Mouse (Mus musculus): ENCODE measurements at regions not wholly inside any gene's neighbourhood (a gene's known extent, or its start where the extent isn't known, plus 50 kb on each side); places are given as distances from the start of the nearest gene placed in this dataset.

GRCm38 (mm10) chr15:11729381-11729780, 177.7 kb downstream of the Npr3 start:
- Histone ChIP-seq H3K27me3 (ENCODE audit: control insufficient read depth, insufficient read depth, low read length) (no peaks in the 10 kb centered on the region), H3K4me2 (ENCODE audit: low read depth) (no peak overlapping the region), H3K27ac (ENCODE audit: low read depth, low read length) (no peak overlapping the region), H3K4me1 (ENCODE audit: control insufficient read depth, insufficient read depth, low read length) (no peaks in the 10 kb centered on the region), H3K9ac (ENCODE audit: low read length) (no peak overlapping the region), H3K4me3 (ENCODE audit: low read depth, low read length) (no peak overlapping the region), H3K36me3 (ENCODE audit: control insufficient read depth, insufficient read depth, low read length) (no peaks in the 10 kb centered on the region), H3K9me3 (ENCODE audit: control insufficient read depth, low read length) (no peaks in the 10 kb centered on the region)
- ATAC-seq (ENCODE audit: insufficient read depth, low FRiP score, low TSS enrichment) (no peak), DNase-seq (ENCODE audit: low spot score) (no peak)
- WGBS = 54% methylated on average over 3 of the region's 3 CpGs

DNA sequence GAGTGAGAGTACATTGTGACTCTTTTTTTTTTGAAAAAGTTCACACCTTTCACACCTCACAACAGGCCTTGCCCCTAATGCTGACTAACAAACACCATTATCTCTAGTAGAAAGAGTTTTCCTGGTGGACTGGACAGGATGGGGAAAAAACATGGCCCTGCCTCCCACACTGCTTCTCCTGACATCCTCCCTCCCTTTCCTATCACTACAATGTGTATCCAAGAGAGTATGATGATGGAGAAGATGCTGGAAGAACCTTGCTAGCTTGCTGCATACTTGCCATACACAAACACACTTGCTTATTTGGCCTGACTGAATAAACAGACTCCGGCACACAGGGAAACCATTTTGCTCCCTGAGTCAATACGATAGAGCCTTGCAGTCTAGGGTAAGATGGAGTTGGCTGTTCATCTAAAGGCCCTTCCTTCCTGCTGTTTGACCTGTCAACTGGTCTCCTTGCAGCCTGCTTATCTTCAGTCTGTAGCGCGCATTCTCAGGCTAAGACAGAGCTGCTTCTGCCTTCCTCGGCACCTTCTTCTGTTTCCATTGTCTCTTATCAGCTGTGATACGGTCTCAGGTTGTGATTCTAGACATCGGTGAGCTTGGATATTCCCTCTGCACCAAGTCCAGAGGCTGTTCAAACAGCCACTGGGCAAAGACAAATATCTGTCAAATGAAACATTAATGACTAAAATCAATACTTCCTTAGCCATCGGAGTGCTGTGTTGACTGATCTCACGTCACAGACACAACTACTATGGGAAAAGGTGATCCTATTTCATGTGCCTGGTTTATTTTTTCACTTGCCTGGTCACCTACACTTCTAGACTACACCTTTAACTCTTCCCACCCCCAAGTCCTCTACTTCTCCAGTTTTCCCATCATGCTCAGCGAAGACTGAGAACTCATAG, 181.2 kb downstream of the Npr3 start:
- ATAC-seq (ENCODE audit: insufficient read depth, low FRiP score, low TSS enrichment) (no peak), DNase-seq (ENCODE audit: low spot score) (no peak)
- Histone ChIP-seq H3K4me1 (ENCODE audit: control insufficient read depth, insufficient read depth, low read length) (no peaks in the 10 kb centered on the region), H3K27ac (ENCODE audit: low read depth, low read length) (no peak overlapping the region), H3K27me3 (ENCODE audit: control insufficient read depth, insufficient read depth, low read length) (no peaks in the 10 kb centered on the region), H3K4me3 (ENCODE audit: low read depth, low read length) (no peak overlapping the region), H3K9me3 (ENCODE audit: control insufficient read depth, low read length) (no peaks in the 10 kb centered on the region), H3K36me3 (ENCODE audit: control insufficient read depth, insufficient read depth, low read length) (no peaks in the 10 kb centered on the region), H3K4me2 (ENCODE audit: low read depth) (no peak overlapping the region), H3K9ac (ENCODE audit: low read length) (no peak overlapping the region)
- WGBS = 81% methylated on average over 10 of the region's 10 CpGs

DNA sequence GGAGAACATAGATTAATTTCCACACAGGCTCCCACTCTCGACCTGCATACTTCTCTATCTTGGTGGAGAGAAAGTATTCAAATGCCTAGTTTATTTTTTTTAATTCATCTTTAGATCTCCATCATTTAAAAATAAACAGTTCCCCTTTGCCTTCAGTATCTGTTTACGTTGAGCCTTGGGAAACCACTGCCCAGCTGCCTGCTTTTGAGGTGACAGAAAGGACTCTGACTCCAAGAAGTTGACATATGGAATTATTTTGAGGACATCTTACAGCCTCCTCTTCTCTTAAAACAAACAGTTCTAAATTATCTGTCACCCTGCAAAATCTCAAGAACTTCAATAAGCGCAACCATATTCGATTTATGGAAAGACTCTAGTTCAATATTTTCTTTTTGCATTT, 186.4 kb downstream of the Npr3 start:
- no peak overlapping the region for H3K27ac ChIP-seq (ENCODE audit: low read depth, low read length)
- no peaks in the 10 kb centered on the region for H3K9me3 ChIP-seq (ENCODE audit: control insufficient read depth, low read length)
- DNase-seq (ENCODE audit: low spot score) = no peak
- no peaks in the 10 kb centered on the region for H3K36me3 ChIP-seq (ENCODE audit: control insufficient read depth, insufficient read depth, low read length)
- H3K27me3 ChIP-seq (ENCODE audit: control insufficient read depth, insufficient read depth, low read length) = no peaks in the 10 kb centered on the region
- 82% methylated on average over 4 of the region's 4 CpGs for WGBS
- no peak overlapping the region for H3K9ac ChIP-seq (ENCODE audit: low read length)
- ATAC-seq (ENCODE audit: insufficient read depth, low FRiP score, low TSS enrichment) = no peak
- no peaks in the 10 kb centered on the region for H3K4me1 ChIP-seq (ENCODE audit: control insufficient read depth, insufficient read depth, low read length)
- no peak overlapping the region for H3K4me2 ChIP-seq (ENCODE audit: low read depth)
- no peak overlapping the region for H3K4me3 ChIP-seq (ENCODE audit: low read depth, low read length)

GRCm38 (mm10) chr15:11716168-11716842, 190.8 kb downstream of the Npr3 start:
- H3K36me3 ChIP-seq (ENCODE audit: control insufficient read depth, insufficient read depth, low read length) = no peaks in the 10 kb centered on the region
- DNase-seq (ENCODE audit: low spot score) (no peak), ATAC-seq (ENCODE audit: insufficient read depth, low FRiP score, low TSS enrichment) (no peak)
- H3K4me3 ChIP-seq (ENCODE audit: low read depth, low read length) = no peak overlapping the region
- no peaks in the 10 kb centered on the region for H3K27me3 ChIP-seq (ENCODE audit: control insufficient read depth, insufficient read depth, low read length)
- H3K4me2 ChIP-seq (ENCODE audit: low read depth) = no peak overlapping the region
- WGBS = 92% methylated on average over 11 of the region's 11 CpGs
- H3K9ac ChIP-seq (ENCODE audit: low read length) = no peak overlapping the region
- no peak overlapping the region for H3K27ac ChIP-seq (ENCODE audit: low read depth, low read length)
- no peaks in the 10 kb centered on the region for H3K4me1 ChIP-seq (ENCODE audit: control insufficient read depth, insufficient read depth, low read length)
- H3K9me3 ChIP-seq (ENCODE audit: control insufficient read depth, low read length) = no peaks in the 10 kb centered on the region

GRCm38 (mm10) chr15:11712481-11713274, 194.4 kb downstream of the Npr3 start:
- Histone ChIP-seq H3K4me2 (ENCODE audit: low read depth) (no peak overlapping the region), H3K4me1 (ENCODE audit: control insufficient read depth, insufficient read depth, low read length) (no peaks in the 10 kb centered on the region), H3K9me3 (ENCODE audit: control insufficient read depth, low read length) (no peaks in the 10 kb centered on the region), H3K9ac (ENCODE audit: low read length) (no peak overlapping the region), H3K27me3 (ENCODE audit: control insufficient read depth, insufficient read depth, low read length) (no peaks in the 10 kb centered on the region), H3K36me3 (ENCODE audit: control insufficient read depth, insufficient read depth, low read length) (no peaks in the 10 kb centered on the region), H3K27ac (ENCODE audit: low read depth, low read length) (no peak overlapping the region), H3K4me3 (ENCODE audit: low read depth, low read length) (no peak overlapping the region)
- WGBS = 79% methylated on average over 16 of the region's 16 CpGs
- ATAC-seq (ENCODE audit: insufficient read depth, low FRiP score, low TSS enrichment) = no peak
- DNase-seq (ENCODE audit: low spot score) = no peak

DNA sequence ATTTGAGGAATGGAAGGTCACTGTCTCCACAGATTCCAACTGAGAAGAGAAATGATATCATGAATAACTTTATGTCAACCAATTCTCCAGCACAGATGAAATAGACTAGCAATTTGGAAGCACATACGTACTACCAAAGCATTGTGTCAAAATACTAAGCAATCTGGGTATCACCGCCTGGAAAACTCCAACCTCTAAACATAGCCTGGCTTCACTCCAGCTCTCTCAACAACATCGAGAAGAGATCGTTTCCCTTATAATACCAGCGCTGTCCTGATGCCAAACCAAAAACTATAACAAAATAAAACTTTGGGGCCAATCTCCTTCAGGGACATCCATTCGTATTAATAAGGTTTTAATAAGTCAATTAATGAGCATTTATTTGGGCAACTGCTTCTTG, 205.8 kb downstream of the Npr3 start:
- no peak overlapping the region for H3K27ac ChIP-seq (ENCODE audit: low read depth, low read length)
- H3K9ac ChIP-seq (ENCODE audit: low read length) = no peak overlapping the region
- no peaks in the 10 kb centered on the region for H3K36me3 ChIP-seq (ENCODE audit: control insufficient read depth, insufficient read depth, low read length)
- H3K9me3 ChIP-seq (ENCODE audit: control insufficient read depth, low read length) = no peaks in the 10 kb centered on the region
- no peak overlapping the region for H3K4me2 ChIP-seq (ENCODE audit: low read depth)
- H3K4me3 ChIP-seq (ENCODE audit: low read depth, low read length) = no peak overlapping the region
- 89% methylated on average over 6 of the region's 6 CpGs for WGBS
- H3K27me3 ChIP-seq (ENCODE audit: control insufficient read depth, insufficient read depth, low read length) = no peaks in the 10 kb centered on the region
- no peak for ATAC-seq (ENCODE audit: insufficient read depth, low FRiP score, low TSS enrichment)
- no peaks in the 10 kb centered on the region for H3K4me1 ChIP-seq (ENCODE audit: control insufficient read depth, insufficient read depth, low read length)
- no peak for DNase-seq (ENCODE audit: low spot score)

DNA sequence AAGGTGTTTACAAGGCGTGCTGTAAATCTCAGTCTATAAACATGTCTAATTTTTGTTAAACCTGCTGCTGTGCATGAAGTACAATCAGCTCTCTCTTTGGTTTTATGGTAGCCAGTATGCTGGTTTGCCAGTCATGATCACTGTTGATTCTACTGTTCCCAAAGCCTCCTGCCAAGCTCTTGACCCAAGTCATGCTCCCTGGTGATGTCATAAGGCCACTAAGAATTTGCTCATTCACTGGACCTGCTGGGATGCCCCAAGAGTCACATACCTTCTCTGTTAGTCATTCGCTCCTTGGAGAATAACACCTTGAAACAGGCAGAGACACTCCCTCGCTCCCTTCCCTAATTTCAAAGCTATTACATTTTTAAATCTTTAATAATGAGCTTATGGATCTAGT, 207.2 kb downstream of the Npr3 start:
- H3K27ac ChIP-seq (ENCODE audit: low read depth, low read length) = no peak overlapping the region
- H3K36me3 ChIP-seq (ENCODE audit: control insufficient read depth, insufficient read depth, low read length) = no peaks in the 10 kb centered on the region
- no peak overlapping the region for H3K4me3 ChIP-seq (ENCODE audit: low read depth, low read length)
- no peak for DNase-seq (ENCODE audit: low spot score)
- ATAC-seq (ENCODE audit: insufficient read depth, low FRiP score, low TSS enrichment) = no peak
- no peaks in the 10 kb centered on the region for H3K4me1 ChIP-seq (ENCODE audit: control insufficient read depth, insufficient read depth, low read length)
- H3K9me3 ChIP-seq (ENCODE audit: control insufficient read depth, low read length) = no peaks in the 10 kb centered on the region
- 77% methylated on average over 3 of the region's 3 CpGs for WGBS
- no peak overlapping the region for H3K9ac ChIP-seq (ENCODE audit: low read length)
- no peaks in the 10 kb centered on the region for H3K27me3 ChIP-seq (ENCODE audit: control insufficient read depth, insufficient read depth, low read length)
- H3K4me2 ChIP-seq (ENCODE audit: low read depth) = no peak overlapping the region

DNA sequence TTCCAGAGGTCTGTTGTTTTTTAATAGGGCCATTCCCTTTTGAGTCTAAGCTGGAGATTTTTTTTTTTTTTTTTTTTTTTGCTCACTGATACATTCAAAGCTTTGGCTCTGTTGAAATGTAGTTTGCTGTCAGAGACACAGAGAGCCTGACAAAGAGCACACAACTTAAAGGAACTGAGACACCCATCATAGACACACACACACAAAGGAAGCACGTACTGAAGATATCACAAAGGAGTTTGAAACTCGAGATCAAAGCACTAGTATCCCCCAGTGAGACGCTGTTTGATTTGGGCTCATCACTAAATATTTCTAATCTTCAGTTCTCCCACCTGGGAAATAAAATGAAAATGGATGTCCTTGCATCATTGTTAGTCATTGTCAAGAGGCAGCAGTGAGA, 210.0 kb downstream of the Npr3 start:
- DNase-seq (ENCODE audit: low spot score) (no peak), ATAC-seq (ENCODE audit: insufficient read depth, low FRiP score, low TSS enrichment) (no peak)
- Histone ChIP-seq H3K4me2 (ENCODE audit: low read depth) (no peak overlapping the region), H3K27me3 (ENCODE audit: control insufficient read depth, insufficient read depth, low read length) (no peaks in the 10 kb centered on the region), H3K4me1 (ENCODE audit: control insufficient read depth, insufficient read depth, low read length) (no peaks in the 10 kb centered on the region), H3K4me3 (ENCODE audit: low read depth, low read length) (no peak overlapping the region), H3K36me3 (ENCODE audit: control insufficient read depth, insufficient read depth, low read length) (no peaks in the 10 kb centered on the region), H3K9me3 (ENCODE audit: control insufficient read depth, low read length) (no peaks in the 10 kb centered on the region), H3K9ac (ENCODE audit: low read length) (no peak overlapping the region), H3K27ac (ENCODE audit: low read depth, low read length) (no peak overlapping the region)
- 60% methylated on average over 3 of the region's 3 CpGs for WGBS
